Mouse (Mus musculus) stomach, embryonic 14.5 days (tissue): Measurements from ENCODE around the gene Lpar5. TPM values are rescaled to one million over a fixed set of nuclear protein-coding genes. Genes with fewer than 3 reads are reported as not detected.

Source experiments
- ATAC-seq: fragments of 200-750 bp; cut with Nextera tagmentation; 2 replicates; pipeline ENCODE4 v1.8.0; 2017; ENCODE audit warnings: low read depth, moderate TSS enrichment; ENCODE audit not compliant: insufficient number of reproducible peaks, insufficient read depth, low FRiP score
- H3K27ac ChIP-seq: fragments of 300-500 bp; sonication (generic); 2 replicates; pipeline ENCODE4 v1.5.1; 2014; ENCODE audit warnings: mild to moderate bottlenecking, low read length, moderate library complexity, mixed read lengths
- H3K27me3 ChIP-seq: fragments of 300-500 bp; sonication (generic); 2 replicates; pipeline ENCODE4 v1.6.1; 2014; ENCODE audit warnings: low read length, control low read depth, mixed read lengths; ENCODE audit not compliant: control insufficient read depth, insufficient read depth
- H3K36me3 ChIP-seq: fragments of 300-500 bp; sonication (generic); 2 replicates; pipeline ENCODE4 v1.6.1; 2014; ENCODE audit warnings: mild to moderate bottlenecking, control low read depth, low read length, moderate library complexity, mixed read lengths; ENCODE audit not compliant: control insufficient read depth, insufficient read depth
- H3K4me1 ChIP-seq: fragments of 300-500 bp; sonication (generic); 2 replicates; pipeline ENCODE4 v1.6.1; 2014; ENCODE audit warnings: low read length, control low read depth, mixed read lengths; ENCODE audit not compliant: control insufficient read depth, insufficient read depth
- H3K4me2 ChIP-seq: fragments of 300-500 bp; sonication (generic); replicated peaks from 2 replicates; pipeline ENCODE4 v1.6.1; 2014; ENCODE audit warnings: low read depth, low read length, control low read depth
- H3K4me3 ChIP-seq: fragments of 300-500 bp; sonication (generic); 2 replicates; pipeline ENCODE4 v1.5.1; 2014; ENCODE audit warnings: low read depth, low read length, control low read depth
- H3K9ac ChIP-seq: fragments of 300-500 bp; sonication (generic); replicated peaks from 2 replicates; pipeline ENCODE4 v1.6.1; 2014; ENCODE audit warnings: low read depth, mild to moderate bottlenecking, control low read depth, low read length, moderate library complexity, mixed read lengths
- H3K9me3 ChIP-seq: fragments of 300-500 bp; sonication (generic); 2 replicates; pipeline ENCODE4 v1.6.1; 2016; ENCODE audit warnings: low read depth, low read length, control low read depth; ENCODE audit not compliant: control insufficient read depth
- WGBS: fragments of 180-500 bp; shearing (Covaris S2); extraction: QIAGEN DNeasy Blood & Tissue Kit; methylation state at CpG from one replicate; pipeline ENCODE4 v1.1.7; 2014; 5-methylcytosine and 5-hydroxymethylcytosine counted together
- polyA plus RNA-seq: library from polyadenylated mRNA; unstranded; fragments of >200 nt; fragmentation: Nextera tagmentation; extraction: Ambion mirVana; gene quantifications from 2 replicates; pipeline ENCODE4 v1.2.1, GENCODE M21; 2014

Gene Lpar5
- polyA plus RNA-seq, 1 experiment from 2014 or later, result 1.2 TPM

DNA sequence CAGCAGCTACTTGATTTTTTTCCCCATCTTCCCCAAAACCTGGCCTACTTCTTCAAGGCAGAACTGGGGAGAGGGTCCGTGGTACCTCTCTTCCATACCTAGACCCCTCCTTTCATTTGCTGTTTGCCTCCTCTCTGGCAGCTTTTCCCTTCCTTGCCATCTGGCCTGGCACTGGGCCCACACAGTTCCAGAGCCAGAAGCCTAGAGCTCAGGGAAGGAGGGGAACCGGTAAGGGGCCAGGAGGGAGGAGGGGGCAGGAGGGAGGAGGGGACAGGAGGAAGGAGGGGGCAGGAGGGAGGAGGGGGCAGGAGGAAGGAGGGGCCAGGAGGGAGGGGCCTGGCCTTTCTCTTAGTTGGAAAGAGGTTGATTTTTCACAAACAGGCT lies 4.2 kb downstream of the Lpar5 start:
- no peaks in the 10 kb centered on the region for H3K27me3 ChIP-seq
- no peaks in the 10 kb centered on the region for H3K36me3 ChIP-seq
- H3K9ac ChIP-seq, result no peak overlapping the region
- no peak overlapping the region for H3K4me3 ChIP-seq
- no peaks in the 10 kb centered on the region for H3K4me1 ChIP-seq
- WGBS, result 16% methylated on average over 2 of the region's 2 CpGs
- peak overlapping the region; percentile 61; the same call in 1 of the 2 replicates for H3K27ac ChIP-seq
- peak; percentile 48; the same call in 1 of the 2 replicates for ATAC-seq
- no peak overlapping the region for H3K4me2 ChIP-seq
- no peaks in the 10 kb centered on the region for H3K9me3 ChIP-seq

DNA sequence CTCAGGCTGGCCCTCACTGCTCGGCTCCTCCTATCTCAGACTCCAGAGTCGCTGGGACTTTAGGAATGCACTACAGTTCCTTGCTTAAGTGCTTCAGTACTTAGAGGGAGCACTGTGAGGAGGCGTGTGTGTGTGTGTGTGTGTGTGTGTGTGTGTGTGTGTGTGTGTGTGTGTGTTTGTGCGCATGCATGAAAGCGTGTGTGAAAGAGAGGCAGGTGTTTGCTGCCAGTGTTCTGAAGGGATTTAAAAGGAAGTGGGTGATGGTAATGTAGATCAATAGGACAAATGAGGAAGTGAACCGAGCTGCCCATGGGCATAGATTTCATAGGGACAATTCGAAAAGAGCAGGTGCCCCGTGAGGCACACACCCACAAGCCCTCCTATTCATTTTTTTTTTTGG lies 6.1 kb downstream of the Lpar5 start:
- no peaks in the 10 kb centered on the region for H3K27me3 ChIP-seq
- H3K4me2 ChIP-seq, result no peak overlapping the region
- no peak overlapping the region for H3K9ac ChIP-seq
- no peak for ATAC-seq
- H3K4me3 ChIP-seq, result no peak overlapping the region
- no peaks in the 10 kb centered on the region for H3K36me3 ChIP-seq
- H3K9me3 ChIP-seq, result no peaks in the 10 kb centered on the region
- H3K27ac ChIP-seq, result no peak overlapping the region
- no peaks in the 10 kb centered on the region for H3K4me1 ChIP-seq
- WGBS, result 75% methylated on average over 8 of the region's 8 CpGs

DNA sequence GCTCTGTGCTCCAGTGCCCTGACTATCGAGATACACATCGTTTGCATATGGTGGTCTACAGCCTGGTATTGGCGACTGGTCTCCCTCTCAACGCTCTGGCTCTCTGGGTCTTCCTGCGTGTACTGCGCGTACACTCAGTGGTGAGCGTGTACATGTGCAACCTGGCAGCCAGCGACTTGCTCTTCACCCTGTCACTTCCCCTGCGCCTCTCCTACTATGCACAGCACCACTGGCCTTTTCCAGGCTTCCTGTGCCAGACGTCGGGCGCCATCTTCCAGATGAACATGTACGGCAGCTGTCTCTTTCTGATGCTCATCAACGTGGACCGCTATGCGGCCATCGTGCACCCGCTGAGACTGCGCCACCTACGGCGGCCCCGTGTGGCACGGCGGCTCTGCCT lies 13.7 kb downstream of the Lpar5 start:
- H3K36me3 ChIP-seq, result no peaks in the 10 kb centered on the region

DNA sequence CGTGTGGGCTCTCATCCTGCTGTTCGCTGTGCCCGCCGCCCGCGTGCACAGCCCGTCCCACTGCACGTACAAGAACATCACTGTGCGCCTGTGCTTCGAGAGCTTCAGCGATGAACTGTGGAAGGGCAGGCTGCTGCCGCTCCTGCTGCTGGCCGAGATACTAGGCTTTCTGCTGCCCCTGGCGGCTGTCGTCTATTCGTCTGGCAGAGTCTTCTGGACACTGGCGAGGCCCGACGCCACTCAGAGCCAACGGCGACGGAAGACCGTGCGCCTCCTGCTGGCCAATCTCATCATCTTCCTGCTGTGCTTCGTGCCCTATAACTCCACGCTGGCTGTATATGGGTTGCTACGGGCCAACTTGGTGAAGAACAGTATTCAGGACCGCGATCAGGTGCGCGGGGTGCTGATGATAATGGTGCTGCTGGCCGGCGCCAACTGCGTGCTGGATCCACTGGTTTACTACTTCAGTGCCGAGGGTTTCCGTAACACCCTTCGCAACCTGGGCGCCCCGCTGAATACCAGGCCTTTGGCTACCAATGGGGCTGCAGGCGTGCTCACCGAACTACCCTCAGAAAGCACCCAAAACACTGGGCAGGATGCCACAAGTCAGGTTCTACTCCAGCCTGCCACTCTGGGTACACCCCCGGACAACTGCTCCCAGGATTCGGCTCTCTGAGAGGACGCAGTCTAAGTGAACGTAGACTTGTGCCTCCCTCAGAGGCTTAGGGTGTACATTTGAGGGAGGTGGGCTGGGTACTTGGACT lies 14.3 kb downstream of the Lpar5 start:
- Histone ChIP-seq H3K27me3 (0 out of 2 replicates have a peak, but pooled peaks cover 2% of the 10 kb centered on the region), H3K9me3 (no peaks in the 10 kb centered on the region), H3K9ac (peak overlapping the region; percentile 40), H3K4me3 (peak overlapping the region; percentile 38), H3K4me2 (peak overlapping the region; percentile 74), H3K36me3 (no peaks in the 10 kb centered on the region), H3K4me1 (peaks cover 7% of the 10 kb centered on the region), H3K27ac (peak overlapping the region; percentile 61; the same call in 1 of the 2 replicates)
- 22% methylated on average over 45 of the region's 45 CpGs for WGBS
- ATAC-seq, result peak; percentile 87

More for the DNA sequence above, 13.7 kb downstream of the Lpar5 start:
- Histone ChIP-seq H3K9ac (peak overlapping the region; percentile 40), H3K4me2 (peak overlapping the region; percentile 74), H3K27ac (peak overlapping the region; percentile 61; the same call in 1 of the 2 replicates), H3K4me3 (peak overlapping the region; percentile 38), H3K4me1 (peaks cover 7% of the 10 kb centered on the region), H3K9me3 (no peaks in the 10 kb centered on the region), H3K27me3 (0 out of 2 replicates have a peak, but pooled peaks cover 2% of the 10 kb centered on the region)
- ATAC-seq, result peak; percentile 12; the same call in 1 of the 2 replicates
- 23% methylated on average over 25 of the region's 25 CpGs for WGBS

DNA sequence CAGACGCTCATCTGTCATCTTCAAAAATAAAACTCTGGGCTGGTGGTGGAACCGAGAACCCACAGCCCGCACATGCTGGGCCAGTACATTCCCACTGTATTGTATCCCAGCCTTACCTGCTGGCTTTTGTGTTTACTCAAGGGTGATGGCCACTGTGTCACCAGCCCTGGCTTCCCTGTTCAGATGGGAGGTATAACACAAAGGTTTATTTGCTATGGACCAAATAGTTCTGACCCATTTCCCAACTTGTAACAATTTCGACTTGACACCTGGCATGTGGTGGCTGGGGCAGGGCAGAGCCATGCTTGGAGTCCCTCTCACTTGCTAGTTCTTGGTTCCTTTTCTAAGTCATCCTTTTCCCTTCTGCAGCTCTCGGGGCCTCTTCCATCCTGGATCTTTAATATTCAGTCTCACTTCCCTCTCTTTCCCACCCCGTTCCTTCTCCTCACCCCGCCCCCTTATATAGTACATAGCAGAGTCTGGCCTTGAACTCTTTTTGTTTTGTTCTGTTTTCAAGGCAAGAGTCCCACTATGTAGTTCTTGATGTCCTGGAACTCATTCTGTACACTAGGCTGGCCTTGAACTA lies 15.2 kb downstream of the Lpar5 start:
- WGBS, result 83% methylated on average over 7 of the region's 7 CpGs
- H3K4me3 ChIP-seq, result no peak overlapping the region

DNA sequence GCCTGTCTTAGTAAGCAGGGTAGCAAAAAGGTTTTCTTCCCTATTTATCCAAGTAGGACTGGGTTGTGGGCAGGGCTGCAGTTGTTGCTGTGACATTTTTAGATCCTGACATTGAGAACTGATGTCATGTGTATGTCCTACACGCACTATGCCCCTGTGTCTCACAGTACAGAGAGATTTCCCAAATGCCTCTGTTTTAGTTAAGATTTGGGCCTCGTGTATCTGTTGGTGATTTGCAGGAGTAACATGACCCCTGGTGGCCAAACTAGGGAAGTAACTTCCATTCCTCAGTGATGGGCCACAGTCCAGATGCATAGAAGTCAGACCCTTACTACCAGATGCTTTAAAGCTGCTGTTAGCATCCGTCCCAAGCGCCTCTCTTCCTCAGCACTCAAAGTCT lies 16.7 kb downstream of the Lpar5 start:
- Histone ChIP-seq H3K27ac (no peak overlapping the region), H3K4me2 (no peak overlapping the region), H3K4me3 (no peak overlapping the region), H3K36me3 (no peaks in the 10 kb centered on the region), H3K4me1 (peaks cover 9% of the 10 kb centered on the region), H3K27me3 (0 out of 2 replicates have a peak, but pooled peaks cover 2% of the 10 kb centered on the region), H3K9ac (no peak overlapping the region), H3K9me3 (no peaks in the 10 kb centered on the region)
- WGBS, result 3% methylated on average over 4 of the region's 4 CpGs
- peak; percentile 10; the same call in 1 of the 2 replicates for ATAC-seq

More for the DNA sequence above, 15.2 kb downstream of the Lpar5 start:
- H3K9ac ChIP-seq, result no peak overlapping the region
- H3K4me1 ChIP-seq, result peaks cover 7% of the 10 kb centered on the region
- H3K27ac ChIP-seq, result no peak overlapping the region
- H3K4me2 ChIP-seq, result no peak overlapping the region
- no peak for ATAC-seq
- H3K9me3 ChIP-seq, result no peaks in the 10 kb centered on the region
- no peaks in the 10 kb centered on the region for H3K36me3 ChIP-seq
- 0 out of 2 replicates have a peak, but pooled peaks cover 2% of the 10 kb centered on the region for H3K27me3 ChIP-seq

DNA sequence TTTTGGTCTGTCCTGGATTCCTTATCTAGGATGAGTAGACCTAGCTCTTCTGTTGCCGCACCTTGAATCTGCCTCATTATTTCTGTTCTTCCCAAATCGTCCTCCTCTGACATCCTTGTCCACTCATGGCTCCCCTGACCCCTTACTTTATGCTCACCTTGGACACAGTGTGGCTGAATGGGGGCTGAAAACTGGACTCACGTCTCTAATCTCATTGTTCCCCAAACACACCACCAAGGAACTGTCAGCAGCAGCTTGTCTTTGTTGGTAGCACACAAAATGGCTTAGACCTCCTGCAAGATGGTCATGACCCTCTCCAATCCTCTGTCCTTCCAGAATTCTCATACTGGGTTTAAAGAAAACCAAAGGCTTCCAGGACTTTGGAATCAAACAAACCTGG lies 20.2 kb downstream of the Lpar5 start:
- Histone ChIP-seq H3K27ac (peak overlapping the region; percentile 85), H3K4me1 (peaks cover 17% of the 10 kb centered on the region), H3K9me3 (no peaks in the 10 kb centered on the region), H3K9ac (no peak overlapping the region), H3K4me2 (no peak overlapping the region), H3K27me3 (no peaks in the 10 kb centered on the region), H3K36me3 (no peaks in the 10 kb centered on the region), H3K4me3 (no peak overlapping the region)
- 80% methylated on average over 3 of the region's 3 CpGs for WGBS
- ATAC-seq, result no peak

DNA sequence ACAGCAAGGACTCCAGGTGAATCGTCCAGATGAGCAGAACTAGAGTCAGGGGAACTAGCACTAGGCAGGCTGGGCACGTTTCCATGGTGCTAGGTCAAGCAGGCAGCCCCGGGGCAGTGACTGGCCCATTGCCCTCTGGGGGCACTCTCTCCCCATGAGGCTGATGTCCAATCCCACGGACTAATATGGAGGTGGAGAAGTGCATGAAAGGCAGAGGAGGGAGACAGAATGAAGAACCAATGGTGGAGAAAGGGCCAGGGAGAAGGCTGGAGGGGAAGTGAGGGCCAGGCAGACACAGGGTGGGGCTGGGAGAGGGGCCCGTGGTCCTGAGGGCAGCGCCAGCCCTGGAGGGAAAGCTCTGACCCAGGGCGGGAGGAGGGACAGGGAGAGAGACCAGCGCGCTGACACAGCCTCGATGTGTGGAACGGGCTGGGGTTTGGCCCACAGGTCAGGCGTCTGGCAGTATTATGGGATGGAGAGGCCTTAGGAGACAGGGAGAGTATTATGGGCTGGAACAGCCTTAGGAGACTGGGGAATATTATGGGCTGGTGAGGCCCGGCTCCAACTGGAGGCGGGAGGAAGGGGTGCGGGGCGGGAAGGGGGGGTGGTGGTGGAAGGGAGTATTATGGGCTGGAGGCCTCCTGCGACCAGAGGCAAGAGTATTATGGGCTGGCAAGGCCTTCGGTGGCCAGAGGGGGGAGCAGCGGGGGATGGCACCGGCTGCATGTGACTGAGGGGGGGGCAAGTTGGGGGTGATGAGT lies 21.0 kb downstream of the Lpar5 start:
- Histone ChIP-seq H3K27me3 (no peaks in the 10 kb centered on the region), H3K27ac (peak overlapping the region; percentile 85), H3K9me3 (no peaks in the 10 kb centered on the region), H3K4me2 (peak overlapping the region; percentile 45), H3K4me1 (peaks cover 17% of the 10 kb centered on the region), H3K4me3 (0 out of 2 replicates have a peak overlapping the region, but pooled peaks have one; percentile 2), H3K9ac (no peak overlapping the region), H3K36me3 (no peaks in the 10 kb centered on the region)
- ATAC-seq, result peak; percentile 86
- 2% methylated on average over 20 of the region's 20 CpGs for WGBS
